Mouse (Mus musculus): Measurements from ENCODE around the gene Cyp2a4.
"Not testable (repeated sequence)": the region's sequence is repeated elsewhere in the genome, so short reads cannot be mapped to it uniquely, and the experiment has no call there.

The Cyp2a4 gene

DNA sequence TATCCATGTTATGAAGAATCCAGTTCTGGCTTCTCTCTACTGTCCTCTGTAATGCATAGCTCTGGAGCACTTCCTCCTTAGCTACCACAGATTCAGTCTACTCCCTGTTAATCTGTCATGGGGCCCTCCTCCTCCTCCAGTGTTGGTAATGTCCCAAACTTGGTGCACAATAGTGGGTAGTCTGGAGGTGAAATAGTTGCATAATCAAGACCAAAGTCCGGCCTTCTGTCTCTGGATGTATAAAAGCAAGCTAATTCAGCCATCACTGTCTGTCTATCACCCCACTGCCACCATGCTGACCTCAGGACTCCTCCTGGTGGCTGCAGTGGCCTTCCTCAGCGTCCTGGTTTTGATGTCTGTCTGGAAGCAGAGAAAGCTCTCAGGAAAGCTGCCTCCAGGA, at the start of gene Cyp2a4:
TSS of gene Cyp2a4 (plus strand) at position 244 of the 400 bp plus-strand sequence.
- not testable (repeated sequence) for DNase-seq (ENCODE audit: low spot score in 2 of 2)

DNA sequence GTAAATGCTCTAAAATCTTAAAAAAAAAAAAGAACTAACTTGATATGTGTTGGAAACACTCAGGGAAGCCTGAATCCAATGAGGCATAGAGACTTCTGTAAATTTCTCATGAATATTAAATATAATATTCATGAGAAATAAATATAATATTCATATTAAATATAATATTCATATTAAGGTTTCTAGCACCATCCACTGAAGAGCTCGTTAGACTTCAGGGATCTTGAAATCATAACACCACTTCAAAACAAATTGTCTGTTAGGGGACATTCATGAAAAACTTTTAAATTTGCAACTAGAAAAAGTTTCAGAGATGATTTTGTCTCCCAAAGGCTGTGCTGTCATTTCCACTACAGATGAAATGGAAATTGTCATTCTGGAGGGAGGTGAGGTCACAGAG, 46.9 kb upstream of the Cyp2a4 start, which contains the start of gene Vmn1r184:
TSS of gene Vmn1r184 (plus strand) at position 301 of the 400 bp plus-strand sequence.
- not testable (repeated sequence) for DNase-seq (ENCODE audit: low spot score in 2 of 2)

DNA sequence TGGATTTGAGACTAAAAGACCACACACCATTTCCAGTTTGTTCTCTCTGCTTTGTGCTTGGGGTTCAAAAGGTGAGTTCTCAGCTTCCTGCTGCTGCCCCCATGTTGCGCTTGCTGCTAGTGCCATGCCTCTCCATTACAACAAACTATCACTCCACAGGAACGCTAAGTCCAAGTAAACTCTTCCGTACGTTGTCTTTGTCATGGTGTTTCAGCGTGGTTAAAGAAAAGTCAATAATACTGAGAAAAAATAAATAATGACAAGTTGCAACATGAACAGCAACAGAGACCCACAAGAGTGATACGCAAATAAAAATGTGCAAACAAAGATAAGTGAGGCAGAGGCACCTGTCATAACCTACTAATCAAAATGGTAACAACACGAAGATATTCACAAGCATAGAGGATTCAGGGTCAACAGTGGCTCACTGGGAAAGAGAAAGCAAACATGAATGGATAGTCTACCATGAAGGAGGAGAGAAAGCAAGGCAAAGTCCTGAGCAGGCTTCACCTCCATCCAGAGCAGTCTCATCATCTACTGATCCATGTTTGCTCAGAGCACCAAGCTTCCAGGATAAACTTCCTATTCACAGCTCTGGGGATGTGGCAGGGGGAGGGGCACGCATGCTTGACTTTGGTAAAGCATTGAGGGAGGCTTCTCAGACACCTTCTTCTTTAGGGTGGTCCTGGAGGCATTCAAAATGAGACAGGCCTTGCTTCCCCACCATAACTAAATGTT, 3.4 kb upstream of the Cyp2a4 start:
- not testable (repeated sequence) for DNase-seq (ENCODE audit: low spot score in 2 of 2)

DNA sequence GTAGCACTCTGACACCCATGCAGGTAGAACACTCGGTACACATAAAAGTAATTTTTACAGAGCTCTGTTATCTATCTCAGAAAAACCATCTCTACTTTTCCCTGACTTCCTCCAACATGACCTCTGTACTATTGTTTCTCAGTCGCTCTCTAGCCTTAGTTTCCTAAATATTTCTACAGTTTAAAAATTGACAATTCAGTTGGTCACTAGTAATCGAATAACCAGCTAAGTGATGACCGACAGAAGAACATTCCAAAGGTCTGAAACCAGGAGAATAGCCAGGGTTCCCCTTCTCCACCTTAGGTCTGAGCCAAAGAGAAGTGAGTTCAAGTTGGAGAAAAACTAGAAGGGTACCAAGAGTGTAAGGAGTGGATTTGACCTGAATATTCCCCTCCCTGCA, 4.8 kb downstream of the Cyp2a4 start:
- not testable (repeated sequence) for DNase-seq (ENCODE audit: low spot score in 2 of 2)

DNA sequence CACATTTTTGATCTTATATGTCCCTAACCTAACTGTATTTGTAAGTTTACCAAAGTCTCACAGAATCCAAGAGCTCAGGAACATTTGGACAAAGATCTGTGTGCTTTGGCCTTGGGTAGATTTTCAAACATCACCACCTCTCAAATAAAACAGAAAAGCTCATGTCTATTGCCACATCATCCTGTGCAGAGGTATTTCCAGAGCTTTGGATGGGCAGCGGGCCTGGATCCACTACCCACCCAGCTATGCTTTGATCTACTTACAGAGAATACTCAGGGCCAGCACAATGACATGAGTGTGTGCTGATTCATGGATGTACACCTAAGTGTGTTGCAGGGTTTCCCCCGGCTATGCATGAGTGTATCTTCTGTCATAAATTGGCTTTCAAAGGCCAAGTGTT, 8.2 kb downstream of the Cyp2a4 start:
- DNase-seq (ENCODE audit: low spot score in 2 of 2), result not testable (repeated sequence)

GRCm38 (mm10) chr7:26315809-26316208, 8.8 kb downstream of the Cyp2a4 start:
- not testable (repeated sequence) for DNase-seq (ENCODE audit: low spot score in 2 of 2)

DNA sequence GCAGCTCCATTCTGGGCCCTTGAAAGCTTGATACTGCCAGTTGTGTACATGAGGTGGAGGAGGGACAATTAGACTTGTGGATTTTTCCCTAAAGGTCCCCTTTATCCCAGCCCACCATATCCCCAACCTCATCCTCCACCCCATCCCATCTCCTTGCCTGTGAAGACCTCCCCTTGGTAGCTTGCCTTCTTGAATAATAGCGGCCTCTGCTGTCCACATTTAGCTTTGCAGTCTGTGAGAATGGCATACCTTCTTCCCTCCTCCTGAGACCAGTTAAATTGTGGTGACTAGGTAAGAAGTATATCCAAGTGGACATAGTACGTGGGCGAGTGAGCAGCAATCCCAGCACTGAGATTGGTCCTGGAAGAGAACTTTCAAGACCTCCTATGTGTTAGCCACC, 13.4 kb downstream of the Cyp2a4 start:
- DNase-seq (ENCODE audit: low spot score in 2 of 2), result not testable (repeated sequence)

DNA sequence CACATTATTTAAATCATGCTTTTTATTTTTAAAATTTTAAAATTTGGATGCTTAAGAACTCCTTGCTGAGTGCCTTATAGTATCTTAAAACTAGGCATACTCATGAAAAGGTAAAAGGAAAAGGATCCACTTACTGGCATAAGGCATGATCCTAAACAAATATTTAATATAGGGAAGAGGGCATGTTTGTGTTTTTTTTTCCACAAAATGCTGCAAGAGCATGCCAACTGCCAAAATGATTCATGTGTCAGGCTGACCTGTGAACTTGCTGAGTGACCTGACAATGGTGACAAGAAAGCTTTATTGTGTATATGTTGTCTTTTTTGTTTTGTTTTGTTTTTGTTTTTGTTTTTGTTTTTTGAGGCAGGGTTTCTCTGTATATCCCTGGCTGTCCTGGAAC, 43.2 kb downstream of the Cyp2a4 start:
- not testable (repeated sequence) for DNase-seq (ENCODE audit: low spot score in 2 of 2)

DNA sequence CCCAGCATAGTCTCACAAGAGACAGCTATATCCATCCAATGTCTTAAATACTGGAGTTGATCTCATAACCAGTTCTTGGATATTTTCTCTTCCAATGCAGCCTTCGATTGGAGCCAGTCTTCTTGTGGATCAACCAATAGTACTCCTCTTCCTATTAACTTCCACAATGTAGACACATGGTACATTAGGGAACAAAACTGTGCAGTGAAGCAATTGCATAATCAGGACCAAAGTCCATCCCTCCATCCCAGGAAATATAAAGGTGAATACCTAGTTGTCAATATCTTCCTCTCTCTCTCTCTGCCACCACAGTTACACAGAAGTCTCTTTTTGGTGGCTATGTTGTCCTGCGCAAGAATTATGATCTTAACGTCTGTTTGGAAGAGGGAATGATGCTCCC, 45.3 kb downstream of the Cyp2a4 start:
- not testable (repeated sequence) for DNase-seq (ENCODE audit: low spot score in 2 of 2)

GRCm38 (mm10) chr7:26356719-26357118, 49.8 kb downstream of the Cyp2a4 start:
- not testable (repeated sequence) for DNase-seq (ENCODE audit: low spot score in 2 of 2)
